Mouse (Mus musculus) erythroblast, adult 5-6 weeks (primary cell): ENCODE measurements around the gene Ccr7. TPM values are rescaled to one million over a fixed set of nuclear protein-coding genes. Genes with fewer than 3 reads are reported as not detected.

Experiments used
- ATAC-seq: replicated peaks from 2 replicates; pipeline ENCODE4 v1.8.0; 2016; ENCODE audit warnings: moderate number of reproducible peaks, mild to moderate bottlenecking, moderate TSS enrichment, inconsistent platforms; ENCODE audit not compliant: poor library complexity, low FRiP score, severe bottlenecking
- total RNA-seq, 2 experiments: library from RNA; stranded (forward) in 1 of 2; stranded (reverse) in 1 of 2; fragments of 150-400 nt in 1 of 2; fragments of 200-764, 138-1000 nt in 1 of 2; gene quantifications; 2 replicates each; pipeline versions ENCODE4 v1.2.3 to v1.2.4; 2015 to 2017; ENCODE audit warnings: low replicate concordance in 2 of 2

Gene Ccr7
- total RNA-seq, 2 experiments from 2014 or later, result 0.60 to 2.9 TPM

DNA sequence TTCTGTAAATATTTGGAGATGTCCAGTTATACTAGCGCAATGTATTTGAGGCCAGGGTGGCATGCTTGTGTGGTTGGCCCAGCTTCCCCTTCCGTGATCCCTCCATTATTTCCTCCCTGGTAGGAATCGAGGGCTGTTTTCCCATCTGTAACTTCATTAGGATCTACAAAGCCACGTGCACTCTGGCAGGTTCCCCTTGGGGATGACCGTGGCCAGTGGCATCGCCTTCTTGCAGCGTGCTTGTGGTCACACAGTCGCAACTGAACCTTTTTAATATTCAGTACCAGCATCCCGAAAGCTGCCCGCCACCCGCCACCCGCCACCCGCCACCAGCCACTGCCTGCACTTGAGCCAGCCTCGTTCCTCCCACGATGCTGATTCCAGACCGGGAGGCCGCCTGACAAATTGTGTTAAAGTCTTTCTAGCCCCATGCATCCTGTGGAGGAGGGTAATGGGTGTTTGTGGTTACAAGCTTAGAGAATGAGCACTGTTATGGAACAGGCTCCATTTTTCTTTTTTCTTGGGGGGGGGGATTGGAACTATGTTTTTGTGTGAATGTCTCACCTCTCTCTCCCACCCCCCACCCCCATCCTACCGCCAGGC is 12.3 kb downstream of the Ccr7 start:
- no peak for ATAC-seq

DNA sequence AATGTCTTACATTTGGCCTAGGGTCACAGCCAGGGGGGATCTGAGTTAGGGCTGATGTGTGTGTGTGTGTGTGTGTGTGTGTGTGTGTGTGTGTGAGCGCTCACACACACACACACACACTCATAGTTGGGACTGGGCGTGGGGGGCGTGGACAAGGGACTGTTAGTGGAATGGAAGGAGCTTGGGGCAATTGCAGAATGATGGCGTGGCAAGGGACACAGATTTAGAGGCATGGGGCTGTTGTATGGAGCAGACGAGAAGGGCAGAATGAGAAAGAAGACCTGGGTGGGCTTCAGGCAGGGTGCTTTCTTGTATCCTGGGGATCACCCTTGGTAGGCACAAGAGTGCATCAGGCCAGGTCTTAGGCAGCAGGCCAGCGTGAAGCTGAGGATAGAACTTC is 12.8 kb downstream of the Ccr7 start:
- no peak for ATAC-seq

DNA sequence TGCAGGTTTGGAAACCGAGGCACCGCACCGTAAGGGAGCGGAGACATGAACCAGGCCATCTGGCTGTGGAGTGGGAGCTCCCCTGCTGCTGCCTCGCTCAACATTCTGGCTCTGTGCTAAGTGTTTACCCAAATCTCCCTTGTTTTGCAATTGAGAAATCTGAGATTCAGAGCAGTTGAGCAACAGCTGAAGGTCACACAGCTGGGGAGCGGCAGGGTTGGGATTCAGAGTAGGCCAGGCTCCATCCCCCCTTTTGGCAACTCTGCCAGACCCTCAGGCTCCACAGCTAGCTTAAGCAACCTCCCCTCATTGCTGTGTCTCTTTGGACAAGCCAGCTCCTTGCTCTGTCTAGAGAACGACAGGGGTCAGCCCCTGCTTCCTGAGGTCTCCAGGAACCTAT is 13.3 kb downstream of the Ccr7 start:
- ATAC-seq, result no peak

DNA sequence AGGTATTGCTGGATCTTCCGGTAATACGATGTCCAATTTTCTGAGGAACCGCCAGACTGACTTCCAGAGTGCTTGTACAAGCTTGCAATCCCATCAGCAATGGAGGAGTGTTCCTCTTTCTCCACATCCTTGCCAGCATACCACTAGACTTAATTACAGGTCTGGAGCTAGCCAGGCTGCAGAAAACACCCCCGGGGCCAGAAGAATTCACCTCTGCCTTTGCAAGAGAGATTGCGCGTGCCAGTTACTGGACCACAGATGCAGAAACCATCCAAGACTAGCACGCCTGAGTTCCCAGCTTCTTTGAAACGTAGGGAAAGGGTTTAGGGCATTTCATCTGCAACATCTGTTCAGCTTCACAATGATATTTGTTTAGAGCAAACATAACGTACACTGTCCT is 15.9 kb downstream of the Ccr7 start:
- ATAC-seq, result no peak

DNA sequence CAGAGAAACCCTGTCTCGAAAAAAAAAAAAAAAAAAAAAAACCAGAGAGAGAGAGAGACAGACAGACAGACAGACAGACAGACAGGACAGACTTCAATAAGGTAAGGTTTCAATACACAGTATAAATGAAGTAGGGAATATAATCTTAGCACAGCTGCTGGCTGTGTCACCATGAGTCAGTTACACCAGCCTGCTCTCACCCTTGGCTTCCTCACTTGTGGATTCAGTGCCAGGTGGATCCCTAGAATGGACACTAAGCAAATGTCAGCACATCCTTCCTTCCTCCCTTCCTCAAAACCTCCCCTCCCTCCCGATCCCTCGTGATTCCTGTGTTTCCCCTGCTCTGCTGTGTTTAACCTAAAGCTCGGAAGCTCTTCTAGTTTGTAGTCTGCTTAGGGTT is 17.5 kb downstream of the Ccr7 start:
- ATAC-seq, result no peak

DNA sequence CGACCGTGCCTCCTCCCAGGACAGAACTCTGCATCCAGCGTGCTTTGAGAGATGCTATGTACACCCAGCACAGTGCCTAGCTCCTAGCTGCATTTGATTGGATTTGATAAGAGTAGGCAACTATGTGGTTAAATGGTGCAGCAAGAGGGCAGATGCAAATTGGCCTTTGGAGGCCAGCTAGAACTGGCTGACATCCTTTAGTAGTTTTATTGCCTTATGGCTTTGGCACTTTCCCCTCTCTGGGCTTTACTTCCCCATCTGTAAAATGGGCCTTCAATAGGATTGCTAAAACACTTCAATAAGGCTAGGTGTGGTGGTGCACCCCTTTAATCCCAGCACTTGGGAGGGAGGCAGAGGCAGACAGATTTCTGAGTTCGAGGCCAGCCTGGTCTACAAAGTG is 17.9 kb downstream of the Ccr7 start:
- ATAC-seq, result no peak

DNA sequence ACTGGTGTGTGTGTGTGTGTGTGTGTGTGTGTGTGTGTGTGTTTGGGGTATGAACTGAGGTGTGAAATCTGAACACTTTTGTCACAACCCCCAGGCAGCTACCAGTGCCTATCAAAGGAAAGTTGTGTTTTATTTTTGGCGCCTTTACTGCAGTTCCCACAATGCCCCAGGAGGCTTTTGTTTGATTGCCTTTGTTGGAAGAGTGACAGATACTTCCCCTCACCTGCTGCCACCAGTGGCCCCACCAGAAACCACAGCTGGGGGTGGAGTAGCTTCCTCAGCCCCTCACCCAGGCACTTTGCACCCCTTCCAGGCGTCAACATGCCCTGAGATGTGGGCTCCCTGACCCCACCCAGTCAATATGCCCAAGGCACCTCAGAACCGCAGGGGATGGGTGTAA is 18.5 kb downstream of the Ccr7 start:
- no peak for ATAC-seq

DNA sequence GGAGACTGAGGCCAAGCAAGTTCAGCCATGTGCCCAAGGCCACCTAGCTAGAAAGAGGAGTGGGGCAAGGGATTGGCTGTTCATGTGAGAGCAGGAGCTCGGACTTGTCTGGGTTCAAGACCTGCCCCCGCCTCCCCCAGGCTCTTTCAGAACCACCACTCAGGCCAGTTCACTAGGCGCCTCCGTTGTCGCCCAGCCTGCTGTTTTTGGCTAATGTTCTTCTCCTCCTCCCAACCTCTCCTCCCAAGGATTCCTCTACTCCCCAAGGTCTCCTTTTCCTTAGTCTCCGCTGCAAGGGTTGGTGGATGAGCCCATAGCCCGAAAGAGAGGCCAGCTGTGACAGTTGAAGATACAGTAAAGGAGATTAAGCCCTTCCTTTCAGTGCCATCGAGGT is 19.8 kb downstream of the Ccr7 start:
- ATAC-seq, result no peak

DNA sequence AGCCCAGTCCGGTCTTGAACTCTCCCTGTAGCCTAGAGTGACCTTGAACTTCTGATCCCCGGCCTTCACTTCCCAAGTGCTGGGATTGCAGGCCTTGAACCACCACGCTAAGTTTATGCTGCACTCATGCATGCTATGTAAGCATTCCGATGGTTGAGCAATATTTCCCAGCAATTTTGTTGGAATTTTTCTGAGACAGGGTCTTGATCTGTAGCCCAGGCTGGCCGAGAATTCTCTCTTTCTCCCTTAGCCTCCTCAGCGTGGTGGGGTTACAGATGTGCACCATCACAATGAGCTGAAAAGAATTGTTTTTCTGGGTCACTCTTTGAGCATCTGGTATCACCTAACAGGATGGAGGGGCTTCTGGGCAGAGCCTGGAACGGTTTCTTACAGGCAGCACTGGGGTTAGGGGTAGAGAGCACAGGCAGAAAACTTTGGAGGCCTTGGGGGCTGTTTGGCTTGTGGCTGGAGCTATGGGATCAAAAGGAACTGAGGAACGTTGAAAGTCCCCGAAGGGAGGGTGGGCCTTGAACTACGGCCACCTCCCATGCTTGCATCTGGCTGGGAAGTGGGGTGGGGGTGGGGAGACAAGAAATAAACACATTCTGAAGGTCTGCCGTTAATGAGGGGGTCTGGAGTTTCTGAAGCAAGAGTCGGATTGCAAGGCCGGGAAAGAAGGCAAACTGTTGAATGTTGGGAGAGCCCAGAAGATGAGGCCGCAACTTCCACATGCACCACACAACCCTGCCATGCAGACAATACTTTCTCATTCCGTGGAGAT is 20.4 kb downstream of the Ccr7 start:
- ATAC-seq, result no peak

DNA sequence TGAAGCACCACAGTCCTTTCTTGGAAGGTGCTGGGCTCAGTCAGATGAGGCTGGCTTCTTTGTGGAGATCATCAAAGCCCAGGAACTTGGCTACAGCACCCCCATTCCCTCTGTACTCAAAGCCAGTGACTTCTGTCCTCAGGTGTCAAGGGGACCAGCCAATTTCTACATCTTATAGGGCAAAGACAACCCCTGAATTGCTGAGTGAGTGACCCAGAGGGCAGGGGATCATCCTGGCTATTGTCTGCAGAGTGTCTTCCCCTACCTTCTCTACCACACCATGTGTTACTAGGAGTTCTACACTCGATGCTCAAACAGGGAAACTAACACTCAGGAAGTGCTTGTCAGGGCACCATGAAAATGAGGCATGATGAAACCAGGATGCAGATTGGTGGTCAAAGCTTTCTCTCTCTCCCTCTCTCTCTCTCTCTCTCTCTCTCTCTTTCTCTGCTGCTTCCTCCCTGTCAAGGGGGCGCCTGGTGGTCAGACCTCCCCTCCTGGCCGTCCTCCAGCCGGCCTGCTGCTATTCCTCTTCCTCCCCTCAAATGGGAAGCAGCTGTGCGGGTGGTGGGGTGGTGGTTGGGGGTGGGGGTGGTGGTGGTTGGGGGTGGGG is 21.5 kb downstream of the Ccr7 start:
- ATAC-seq, result no peak

DNA sequence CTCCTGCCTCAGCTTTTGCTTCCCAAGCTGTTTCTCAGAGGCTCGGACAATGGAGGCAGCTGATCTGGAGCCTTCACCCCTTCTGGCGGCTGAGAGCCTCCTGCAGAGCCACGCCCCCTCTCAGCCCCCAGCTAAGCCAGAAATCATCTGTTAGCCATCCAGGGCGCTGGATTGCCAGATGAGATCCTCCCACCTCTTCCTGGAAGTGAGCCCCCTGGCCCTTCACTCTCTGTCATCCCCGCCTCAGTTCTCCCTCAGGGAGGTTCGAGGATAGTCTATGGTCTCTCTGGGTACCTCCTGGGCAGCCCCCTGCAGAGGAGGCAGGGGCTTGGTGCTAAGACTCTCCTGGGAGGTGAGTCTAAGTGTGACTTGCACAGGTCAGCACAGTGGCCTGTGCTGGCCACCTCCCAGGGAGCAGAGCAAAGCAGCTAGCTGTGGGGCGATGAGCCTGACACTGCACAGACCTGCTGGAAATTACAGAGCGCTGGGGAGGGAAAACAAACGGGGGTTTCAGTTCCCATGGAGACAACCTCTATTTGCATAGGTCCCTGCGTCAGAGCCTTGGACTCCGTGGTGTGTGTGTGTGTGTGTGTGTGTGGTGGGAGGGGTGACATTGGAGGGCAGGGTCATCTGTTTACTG is 22.7 kb downstream of the Ccr7 start:
- ATAC-seq, result no peak

DNA sequence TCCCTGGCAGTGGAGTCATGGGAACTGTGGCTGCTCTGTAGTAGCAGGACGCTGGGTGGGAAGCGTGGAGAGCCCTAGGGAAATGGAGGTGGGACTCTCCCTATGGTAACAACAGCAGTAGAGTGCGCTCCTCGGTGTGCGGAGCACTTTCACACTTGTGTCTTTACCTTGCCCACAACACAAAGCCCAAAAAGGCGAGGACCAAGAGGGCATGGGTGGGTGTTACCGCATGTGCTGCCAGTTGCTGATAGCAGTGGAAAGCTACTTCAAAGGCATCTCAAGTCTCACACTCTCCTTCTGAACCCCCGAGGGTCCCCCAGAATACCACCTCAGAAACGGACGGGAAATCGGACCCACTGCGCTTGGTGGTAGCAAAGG is 23.4 kb downstream of the Ccr7 start:
- no peak for ATAC-seq

DNA sequence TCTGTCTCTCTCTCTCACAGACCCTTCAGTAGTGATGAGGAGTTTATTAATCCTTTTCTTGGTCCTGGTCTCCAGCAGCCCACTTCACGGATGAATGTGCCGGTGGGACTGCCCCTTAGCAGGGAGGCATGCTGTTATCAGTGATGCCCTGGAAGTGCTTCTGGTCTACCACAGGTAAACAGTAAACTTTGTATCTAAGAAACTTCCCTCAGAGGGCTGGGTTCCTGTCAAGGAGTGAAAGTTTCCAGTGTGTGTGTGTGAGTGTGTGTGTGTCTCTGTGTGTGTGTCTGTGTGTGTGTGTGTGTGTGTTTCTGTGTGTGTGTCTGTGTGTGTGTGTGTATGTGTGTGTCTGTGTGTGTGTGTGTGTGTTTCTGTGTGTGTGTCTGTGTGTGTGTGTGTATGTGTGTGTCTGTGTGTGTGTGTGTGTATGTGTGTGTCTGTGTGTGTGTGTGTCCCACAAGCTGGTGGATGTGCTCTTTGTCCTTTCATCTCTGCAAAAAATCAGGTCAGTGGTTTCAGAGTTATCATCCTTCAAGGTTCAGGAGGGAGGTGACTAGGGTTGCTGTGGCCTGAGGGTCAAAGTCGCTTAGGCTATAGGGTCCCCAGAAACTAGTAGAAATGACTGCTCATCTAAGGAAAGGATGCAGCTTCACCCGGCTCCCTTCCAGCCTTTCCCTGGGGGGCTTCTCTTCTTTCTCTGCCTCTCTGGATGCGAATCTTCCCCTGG is 24.0 kb downstream of the Ccr7 start:
- ATAC-seq, result no peak

DNA sequence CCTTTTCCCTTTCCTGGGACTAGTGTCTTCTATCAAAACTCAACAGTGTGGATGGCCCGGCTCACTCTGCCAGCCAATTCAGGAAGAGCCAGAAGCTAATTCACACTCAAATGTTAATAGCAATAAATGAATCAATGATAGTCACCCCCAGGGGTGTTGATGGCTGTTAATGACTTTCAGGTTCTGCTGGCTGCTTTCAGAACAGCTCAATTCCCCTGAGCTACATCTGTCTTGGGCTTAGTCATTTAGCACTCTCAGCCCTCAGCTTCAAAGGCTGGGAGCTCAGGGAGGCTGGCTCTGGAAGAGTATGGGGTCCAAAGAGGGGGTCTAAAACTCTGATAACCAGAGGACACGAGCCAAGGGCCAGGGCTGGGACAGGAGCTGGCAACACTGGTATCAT is 25.6 kb downstream of the Ccr7 start:
- ATAC-seq, result no peak

DNA sequence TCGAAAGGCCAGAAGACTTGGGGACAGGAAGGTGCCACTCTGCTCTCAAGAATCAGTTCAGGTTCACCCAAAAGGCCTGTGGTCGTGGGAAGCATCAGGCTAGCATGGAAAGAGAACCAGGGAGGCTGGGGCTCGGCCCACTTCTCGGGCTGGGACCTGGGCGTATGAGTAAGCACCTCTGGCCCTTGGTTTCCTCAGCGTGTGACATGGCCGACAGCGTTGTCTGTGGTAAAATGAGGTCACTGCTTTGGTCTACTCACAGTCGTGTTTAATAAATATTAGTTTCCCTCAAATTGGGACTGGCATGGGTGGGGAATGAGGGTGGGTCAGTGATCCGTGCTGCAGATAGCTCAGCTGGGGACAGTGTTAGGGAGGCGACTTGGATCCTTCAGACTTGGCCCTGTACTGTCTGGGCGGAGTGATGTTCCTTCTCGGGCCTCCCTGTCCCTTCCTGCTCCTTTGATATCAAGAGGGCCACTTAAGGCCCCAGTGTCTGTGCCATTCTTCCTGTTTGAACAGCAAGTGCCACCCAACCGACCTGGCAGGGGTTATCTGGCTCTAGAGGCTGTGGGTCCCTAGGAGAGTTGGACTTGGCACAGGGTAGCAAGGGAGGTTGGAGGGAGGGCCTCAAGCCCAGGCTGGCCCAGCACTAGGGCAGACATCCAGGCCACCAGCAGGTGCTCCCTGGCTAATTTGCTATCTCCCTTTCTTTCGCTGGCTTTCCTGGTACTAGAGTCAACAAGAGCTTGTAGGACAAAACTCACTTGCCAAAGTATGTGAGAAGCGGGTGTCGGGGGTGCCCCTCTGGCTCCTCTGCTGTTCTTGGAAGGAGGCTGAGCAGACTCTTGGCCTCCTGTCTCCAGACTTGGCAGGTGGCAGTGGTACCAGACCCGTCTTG is 26.8 kb downstream of the Ccr7 start:
- ATAC-seq, result no peak

DNA sequence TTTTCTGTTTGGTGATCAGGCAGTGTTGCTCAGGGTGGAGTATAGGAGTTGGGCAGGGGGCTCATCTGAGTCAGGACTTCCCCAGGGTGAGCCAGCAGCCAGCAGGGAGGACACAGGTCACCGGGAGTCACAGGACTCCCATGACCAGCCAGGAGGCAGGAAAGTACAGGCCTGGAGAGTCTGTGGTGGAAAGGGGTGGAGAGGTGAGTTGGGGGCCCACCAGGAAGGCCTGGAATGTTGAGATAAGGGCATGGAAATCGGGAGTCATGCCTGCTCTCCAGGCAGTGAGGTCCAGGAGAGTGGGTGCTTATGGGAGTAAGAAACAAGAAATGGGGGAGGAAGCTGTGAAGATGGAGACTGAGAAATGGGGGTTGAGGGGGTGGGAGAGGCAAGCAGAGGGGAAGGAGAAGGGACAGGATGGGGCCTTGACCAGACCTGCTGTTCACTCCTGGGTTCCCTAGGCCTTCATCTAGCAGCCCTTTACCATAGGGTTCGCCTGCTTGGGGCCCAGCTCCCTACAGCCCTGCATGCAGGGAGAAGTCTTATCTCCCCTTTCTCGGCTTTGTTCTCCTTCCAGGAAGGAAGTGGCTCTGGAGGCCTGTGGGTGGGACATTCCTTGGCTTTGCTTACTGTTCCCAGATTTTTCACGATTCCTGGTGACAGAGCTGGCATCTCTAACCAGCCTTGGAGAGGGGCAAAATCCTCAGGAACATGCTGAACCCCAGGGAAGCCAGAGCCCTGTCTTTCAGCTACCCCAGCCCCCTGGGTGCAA is 28.2 kb downstream of the Ccr7 start:
- ATAC-seq, result no peak

DNA sequence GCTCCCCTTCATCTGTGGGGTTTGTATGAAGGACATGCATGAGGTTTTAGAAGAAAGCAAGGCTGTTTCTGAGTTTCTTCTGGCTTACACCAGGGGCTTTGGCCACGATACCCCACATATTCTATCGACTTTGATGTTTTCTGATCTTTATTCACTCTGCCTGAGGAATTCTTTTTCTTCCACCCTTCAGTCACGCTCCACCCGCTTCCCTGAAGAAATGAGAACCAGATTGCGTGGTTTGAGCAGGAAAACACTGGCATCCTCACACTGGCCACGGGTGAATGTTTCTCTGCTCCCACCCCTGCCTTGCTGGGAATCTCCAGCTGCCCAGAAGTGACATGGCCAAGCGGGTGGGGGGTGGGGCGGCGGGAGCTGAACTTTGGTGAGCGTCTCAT is 30.2 kb downstream of the Ccr7 start:
- ATAC-seq, result no peak

DNA sequence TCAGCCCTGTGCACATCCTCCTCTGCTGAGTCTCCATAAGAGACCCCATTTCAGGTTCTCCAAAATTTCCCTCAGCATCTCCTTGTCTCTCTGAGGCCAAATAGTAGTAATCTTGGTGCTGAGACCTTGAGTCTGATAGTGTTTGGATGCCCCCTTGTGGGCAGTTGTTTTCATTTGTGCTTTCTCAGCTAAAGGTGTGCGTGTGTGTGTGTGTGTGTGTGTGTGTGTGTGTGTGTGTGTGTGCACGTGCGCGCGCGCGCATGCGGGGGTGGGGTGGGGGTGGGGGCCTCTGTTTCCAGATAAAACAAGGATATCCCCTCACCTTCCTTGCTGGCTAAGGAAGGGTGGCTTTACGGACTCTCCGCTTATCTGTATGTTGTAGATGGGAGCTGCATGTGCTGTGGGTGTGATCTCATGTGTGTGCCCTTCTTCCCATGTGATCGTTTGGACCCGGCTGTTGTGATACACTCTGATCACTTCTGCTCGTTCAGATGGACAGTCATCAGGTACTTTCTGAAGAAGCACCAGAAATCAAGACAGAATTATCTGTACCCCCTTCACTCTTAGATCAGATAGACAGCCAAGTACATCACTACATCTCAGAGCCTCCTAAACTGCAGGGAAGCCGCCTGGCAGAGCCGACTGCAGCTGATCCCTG is 30.8 kb downstream of the Ccr7 start:
- no peak for ATAC-seq
